Mouse (Mus musculus): ENCODE measurements around the gene Uty. TPM values are rescaled to one million over a fixed set of nuclear protein-coding genes. Genes with fewer than 3 reads are reported as not detected.

Uty gene
- polyA plus RNA-seq, 1 experiment, result not detected

- Histone ChIP-seq H3K4me3 (ENCODE audit: insufficient read depth, low read length) (no peak overlapping the region), H3K27ac (ENCODE audit: insufficient read depth, low read depth, low read length) (no peak overlapping the region)
- no peak for TF ChIP-seq POLR2A (IDR thresholded peaks at IDR 0.05; ENCODE audit: borderline replicate concordance, low read depth, low read length)
- TF ChIP-seq CTCF (IDR thresholded peaks at IDR 0.05; ENCODE audit: low read depth, low read length), result no peak
Measured at GRCm38 (mm10) chrY:1116153-1116552, 129.4 kb downstream of the Uty start.

GRCm38 (mm10) chrY:1114016-1114415, 131.5 kb downstream of the Uty start:
- Histone ChIP-seq H3K4me3 (ENCODE audit: insufficient read depth, low read length) (no peak overlapping the region), H3K4me1 (ENCODE audit: control insufficient read depth, insufficient read depth, low read length) (peaks cover 8% of the 10 kb centered on the region), H3K27ac (ENCODE audit: insufficient read depth, low read depth, low read length) (no peak overlapping the region)
- TF ChIP-seq CTCF (IDR thresholded peaks at IDR 0.05; ENCODE audit: low read depth, low read length) (no peak), POLR2A (IDR thresholded peaks at IDR 0.05; ENCODE audit: borderline replicate concordance, low read depth, low read length) (no peak)

More at GRCm38 (mm10) chrY:1116153-1116552, 129.4 kb downstream of the Uty start:
- peaks cover 8% of the 10 kb centered on the region for H3K4me1 ChIP-seq (ENCODE audit: control insufficient read depth, insufficient read depth, low read length)

Other genes with a start within 250 kb of the Uty start
- gene Eif2s3y, start 235.2 kb downstream of the Uty start, polyA plus RNA-seq (2012; ENCODE audit: insufficient read depth, insufficient read length, missing spikeins), result not detected in 2 replicates
- not detected in 2 replicates for gene Ddx3y, start 40.9 kb upstream of the Uty start, polyA plus RNA-seq (2012; ENCODE audit: insufficient read depth, insufficient read length, missing spikeins)
- not detected in 2 replicates for gene Usp9y, start 214.0 kb upstream of the Uty start, polyA plus RNA-seq (2012; ENCODE audit: insufficient read depth, insufficient read length, missing spikeins)